Mouse (Mus musculus): ENCODE data around the gene Eml4.

GRCm38 (mm10) chr17:83465969-83466368, 115.2 kb downstream of the Eml4 start:
- TF ChIP-seq CTCF (IDR thresholded peaks at IDR 0.05; ENCODE audit: low read depth) (no peak), EP300 (IDR thresholded peaks at IDR 0.05; ENCODE audit: low read depth) (no peak)
